8 mouse cellular contexts compared by ENCODE assay signal in genomic region chr17:55711984-55712811, GRCm38 (mm10). TPM values are rescaled to one million over a fixed set of nuclear protein-coding genes. Genes with fewer than 3 reads are reported as not detected.
DNase-seq lines count a peak whose midpoint lies in the region; ATAC-seq lines count a peak whose summit lies in the region.

Gene Pot1b (minus strand): TSS chr17:55712628.

- peak; percentile 97 to 99 for DNase-seq in adrenal gland, adult (ENCODE audit: inconsistent age in 2 of 2, low spot score in 1 of 2)
- peak; percentile 99 for DNase-seq in embryo, embryonic 10.5 days (ENCODE audit: low spot score)
- DNase-seq in gastrocnemius, postnatal 14 days: peak; percentile 97
- DNase-seq in left cerebral cortex, postnatal 10 days (ENCODE audit: extremely low spot score in 1 of 2, low spot score in 2 of 2): peak; percentile 94 to 98
- peak; percentile 94 for DNase-seq in right cerebral cortex, postnatal 25 days
- peak; percentile 94 to 97 for DNase-seq in urinary bladder, postnatal 4 days (ENCODE audit: low spot score in 2 of 2)

- peak; percentile 96 for ATAC-seq in inflammation-experienced regulatory T-cells, adult 6 months
- peak; percentile 98 for ATAC-seq in megakaryocyte-erythroid progenitor cell, adult 5-6 weeks (replicated peaks; ENCODE audit: low FRiP score, low TSS enrichment, poor library complexity, severe bottlenecking)

- intact Hi-C loops in gastrocnemius, postnatal 14 days (cut with DNase I; ENCODE audit: low total_unique reads): no loop called here
- intact Hi-C loops in left cerebral cortex, postnatal 10 days (cut with DNase I): no loop called here

RNA-seq across cellular contexts. Expression of gene Pot1b, which starts in this region (rescaled TPM):
- 1 to 10 TPM; 1.5 to 2.0 TPM for total RNA-seq in gastrocnemius, postnatal 14 days (2021)
- 10 to 100 TPM; 16.9 to 26.4 (median 18.6) TPM for polyA plus RNA-seq in inflammation-experienced regulatory T-cells, adult 6 months (2017; shearing (Covaris generic))
- total RNA-seq in left cerebral cortex, postnatal 10 days (2021): 1 to 10 TPM; 6.2 to 7.1 TPM
- total RNA-seq in megakaryocyte-erythroid progenitor cell, adult 5-6 weeks (2014; fragmentation: Nextera tagmentation): 43.1 and 50.2 TPM in 2 replicates
- total RNA-seq in megakaryocyte-erythroid progenitor cell, adult 5-6 weeks (2017): 21.0 and 26.9 TPM in 2 replicates

Comparison
In these comparisons a context has a peak if more than half of its experiments do, and no peak if none do; other contexts are left out.
1. Peak in every context shown above with its lines: DNase-seq and ATAC-seq.